Mouse (Mus musculus) midbrain, postnatal 0 days (tissue): Measurements from ENCODE around the gene Tinag. TPM values are rescaled to one million over a fixed set of nuclear protein-coding genes. Genes with fewer than 3 reads are reported as not detected.
"Not testable (repeated sequence)": the region's sequence is repeated elsewhere in the genome, so short reads cannot be mapped to it uniquely, and the experiment has no call there.

Source experiments
- ATAC-seq: fragments of 200-750 bp; cut with Nextera tagmentation; 2 replicates; pipeline ENCODE4 v1.8.0; 2017; ENCODE audit warnings: moderate number of reproducible peaks, mild to moderate bottlenecking, moderate TSS enrichment, moderate library complexity; ENCODE audit not compliant: low FRiP score
- DNase-seq: peaks from one replicate; pipeline ENCODE4 v3.0.0-alpha.2; 2015; ENCODE audit warnings: low spot score
- H3K27ac ChIP-seq: fragments of 300-500 bp; sonication (generic); 2 replicates; pipeline ENCODE4 v1.5.1; 2014; ENCODE audit warnings: low read depth, mild to moderate bottlenecking, low read length, mixed read lengths
- H3K27me3 ChIP-seq: fragments of 300-500 bp; sonication (generic); 2 replicates; pipeline ENCODE4 v1.6.1; 2014; ENCODE audit warnings: low read length, control low read depth, mixed read lengths; ENCODE audit not compliant: insufficient read depth
- H3K36me3 ChIP-seq: fragments of 300-500 bp; sonication (generic); 2 replicates; pipeline ENCODE4 v1.6.1; 2014; ENCODE audit warnings: low read length, control low read depth, mixed read lengths; ENCODE audit not compliant: insufficient read depth
- H3K4me1 ChIP-seq: fragments of 300-500 bp; sonication (generic); 2 replicates; pipeline ENCODE4 v1.6.1; 2014; ENCODE audit warnings: mild to moderate bottlenecking, control low read depth, antibody characterized with exemption, low read length, mixed read lengths; ENCODE audit not compliant: insufficient read depth
- H3K4me2 ChIP-seq: fragments of 300-500 bp; sonication (generic); 2 replicates; pipeline ENCODE4 v1.6.1; 2014; ENCODE audit warnings: low read depth, mild to moderate bottlenecking, low read length, mixed read lengths; ENCODE audit not compliant: poor library complexity, severe bottlenecking
- H3K4me3 ChIP-seq: fragments of 300-500 bp; sonication (generic); 2 replicates; pipeline ENCODE4 v1.5.1; 2014; ENCODE audit warnings: low read depth, mild to moderate bottlenecking, low read length, moderate library complexity
- H3K9ac ChIP-seq: fragments of 300-500 bp; sonication (generic); replicated peaks from 2 replicates; pipeline ENCODE4 v1.6.1; 2014; ENCODE audit warnings: mild to moderate bottlenecking, low read length, moderate library complexity, mixed read lengths; ENCODE audit not compliant: poor library complexity, severe bottlenecking
- H3K9me3 ChIP-seq: fragments of 300-500 bp; sonication (generic); 2 replicates; pipeline ENCODE4 v1.6.1; 2016; ENCODE audit warnings: low read length, control low read depth
- CTCF ChIP-seq: IDR thresholded peaks from 2 replicates; pipeline ENCODE4 v1.5.1; 2016; ENCODE audit warnings: antibody characterized with exemption, mild to moderate bottlenecking
- WGBS: fragments of 180-500 bp; shearing (Covaris S2); extraction: QIAGEN DNeasy Blood & Tissue Kit; methylation state at CpG from one replicate; pipeline ENCODE4 v1.1.7; 2014; 5-methylcytosine and 5-hydroxymethylcytosine counted together
- polyA plus RNA-seq: library from polyadenylated mRNA; unstranded; fragments of >200 nt; fragmentation: Nextera tagmentation; extraction: Ambion mirVana; gene quantifications from 2 replicates; pipeline ENCODE4 v1.2.1, GENCODE M21; 2015
- total RNA-seq: library from RNA; depleted of rRNA; stranded (reverse); fragments of >200 nt; gene quantifications from 2 replicates; pipeline ENCODE4 v1.2.3, GENCODE M21; 2014; rRNA removed

The Tinag gene
- total RNA-seq (not detected in 2 replicates), polyA plus RNA-seq (not detected in 2 replicates)

GRCm38 (mm10) chr9:77045585-77045984 is at the start of gene Tinag:
TSS of gene Tinag (minus strand) at chr9:77045794.
- ATAC-seq = no peak
- Histone ChIP-seq H3K4me2 (no peak within 1 kb of the TSS), H3K27ac (no peak within 1 kb of the TSS), H3K4me3 (no peak within 1 kb of the TSS), H3K9me3 (no peaks in the 10 kb centered on the region), H3K4me1 (no peaks in the 10 kb centered on the region), H3K27me3 (no peaks in the 10 kb centered on the region), H3K9ac (no peak within 1 kb of the TSS), H3K36me3 (no peaks in the 10 kb centered on the region)
- no peak for DNase-seq
- TF ChIP-seq CTCF = no peak
- WGBS = 68% methylated on average over 2 of the region's 2 CpGs

GRCm38 (mm10) chr9:77083221-77083620 is 37.6 kb upstream of the Tinag start:
- not testable (repeated sequence) for H3K9ac ChIP-seq, ATAC-seq, H3K27me3 ChIP-seq, H3K4me1 ChIP-seq, H3K4me3 ChIP-seq, H3K36me3 ChIP-seq, H3K27ac ChIP-seq, DNase-seq, H3K4me2 ChIP-seq, H3K9me3 ChIP-seq
- WGBS = 83% methylated on average over 1 of the region's 1 CpGs

GRCm38 (mm10) chr9:77071676-77072075 is 26.1 kb upstream of the Tinag start:
- H3K27me3 ChIP-seq = no peaks in the 10 kb centered on the region
- no peak overlapping the region for H3K9ac ChIP-seq
- DNase-seq (no peak), ATAC-seq (no peak)
- H3K4me1 ChIP-seq = no peaks in the 10 kb centered on the region
- H3K4me3 ChIP-seq = no peak overlapping the region
- 78% methylated on average over 2 of the region's 2 CpGs for WGBS
- H3K36me3 ChIP-seq = no peaks in the 10 kb centered on the region
- H3K9me3 ChIP-seq = no peaks in the 10 kb centered on the region
- no peak overlapping the region for H3K4me2 ChIP-seq
- no peak overlapping the region for H3K27ac ChIP-seq
- no peak for TF ChIP-seq CTCF

- Histone ChIP-seq H3K36me3 (no peaks in the 10 kb centered on the region), H3K27me3 (no peaks in the 10 kb centered on the region), H3K4me2 (no peak overlapping the region), H3K9me3 (no peaks in the 10 kb centered on the region), H3K27ac (no peak overlapping the region), H3K4me3 (no peak overlapping the region), H3K9ac (no peak overlapping the region), H3K4me1 (no peaks in the 10 kb centered on the region)
- no peak for ATAC-seq
- TF ChIP-seq CTCF = no peak
- 71% methylated on average over 4 of the region's 4 CpGs for WGBS
- DNase-seq = peak; percentile 45
Measured at GRCm38 (mm10) chr9:77056611-77057010, 11.0 kb upstream of the Tinag start.

- H3K4me2 ChIP-seq = no peak overlapping the region
- H3K4me1 ChIP-seq = no peaks in the 10 kb centered on the region
- no peaks in the 10 kb centered on the region for H3K27me3 ChIP-seq
- no peak overlapping the region for H3K4me3 ChIP-seq
- H3K36me3 ChIP-seq = no peaks in the 10 kb centered on the region
- H3K27ac ChIP-seq = no peak overlapping the region
- TF ChIP-seq CTCF = no peak
- H3K9me3 ChIP-seq = no peaks in the 10 kb centered on the region
- no peak for ATAC-seq
- no peak overlapping the region for H3K9ac ChIP-seq
- DNase-seq = no peak
- 68% methylated on average over 9 of the region's 9 CpGs for WGBS
Measured at GRCm38 (mm10) chr9:77054426-77055193, 9.0 kb upstream of the Tinag start.

- no peaks in the 10 kb centered on the region for H3K9me3 ChIP-seq
- H3K27me3 ChIP-seq = no peaks in the 10 kb centered on the region
- no peak overlapping the region for H3K4me2 ChIP-seq
- DNase-seq (no peak), ATAC-seq (no peak)
- no peaks in the 10 kb centered on the region for H3K4me1 ChIP-seq
- WGBS = 83% methylated on average over 2 of the region's 2 CpGs
- no peak overlapping the region for H3K4me3 ChIP-seq
- TF ChIP-seq CTCF = no peak
- H3K9ac ChIP-seq = no peak overlapping the region
- no peak overlapping the region for H3K27ac ChIP-seq
- no peaks in the 10 kb centered on the region for H3K36me3 ChIP-seq
Measured at GRCm38 (mm10) chr9:77051406-77051805, 5.8 kb upstream of the Tinag start.
